Mouse (Mus musculus): Measurements from ENCODE around the gene Tmem170.

The Tmem170 gene

GRCm38 (mm10) chr8:111876355-111876948 is at the start of gene Tmem170:
Tmem170 (minus strand) TSS chr8:111876750.
- DNase-seq (ENCODE audit: low read depth, low spot score): peak; percentile 99

DNA sequence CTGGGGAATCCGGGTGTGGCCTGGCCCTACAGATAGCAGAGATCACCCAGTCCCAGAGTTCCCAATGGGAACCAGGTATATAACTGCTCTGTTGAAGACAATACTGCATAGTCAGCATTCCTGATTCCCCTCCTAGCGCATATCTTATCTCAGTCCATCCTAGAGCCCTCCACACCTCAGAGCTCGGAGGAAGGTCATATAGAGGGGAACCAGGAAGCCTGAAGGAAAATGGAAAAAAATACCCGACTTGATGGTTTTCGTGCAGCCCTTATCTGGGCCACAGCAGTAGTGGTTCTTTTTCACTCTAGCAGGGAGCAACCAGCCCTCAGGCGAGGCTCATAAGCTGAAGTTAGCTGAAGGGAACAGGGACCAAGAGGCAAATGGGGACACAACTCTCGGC is 48.4 kb upstream of the Tmem170 start:
- DNase-seq (ENCODE audit: low read depth, low spot score): no peak

DNA sequence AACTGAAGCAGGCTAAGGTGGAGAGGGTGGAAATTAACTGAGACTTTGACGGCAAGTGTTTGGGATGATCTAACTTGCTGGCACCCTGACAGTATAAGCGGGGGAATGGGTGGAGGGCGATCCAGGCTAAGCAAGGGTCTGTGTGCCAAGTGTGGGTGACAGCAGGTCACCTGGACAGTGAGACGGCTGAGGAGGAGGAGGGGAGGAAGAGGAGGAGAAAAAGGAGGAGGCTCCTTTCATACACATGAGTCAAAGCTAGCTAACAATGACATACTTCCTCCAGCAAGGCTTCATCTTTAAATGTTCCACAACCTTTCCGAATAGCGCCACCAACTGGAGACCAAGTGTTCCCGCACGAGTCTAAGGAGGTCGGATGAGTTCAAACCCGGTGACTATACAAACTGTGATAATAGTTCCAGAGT is 46.8 kb upstream of the Tmem170 start:
- peak; percentile 62 for DNase-seq (ENCODE audit: low read depth, low spot score)

DNA sequence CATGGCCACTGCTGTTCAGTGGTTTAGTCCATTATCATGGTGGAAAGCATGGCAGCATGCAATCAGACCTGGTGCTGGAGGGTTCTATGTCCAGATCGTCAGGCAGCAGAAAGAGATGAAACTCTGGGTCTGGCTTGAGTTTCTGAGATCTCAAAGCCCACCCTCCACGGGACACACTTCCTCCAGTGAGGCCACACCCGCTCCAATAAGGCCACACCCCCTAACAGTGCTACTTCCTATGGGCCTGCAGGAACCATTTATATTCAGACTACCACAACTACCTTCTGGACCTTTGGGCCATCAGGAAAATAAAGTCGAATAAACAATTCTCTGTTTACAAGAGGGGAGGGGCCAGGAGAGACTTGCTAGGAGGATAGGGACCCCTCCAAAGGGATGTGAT is 44.4 kb upstream of the Tmem170 start:
- no peak for DNase-seq (ENCODE audit: low read depth, low spot score)

DNA sequence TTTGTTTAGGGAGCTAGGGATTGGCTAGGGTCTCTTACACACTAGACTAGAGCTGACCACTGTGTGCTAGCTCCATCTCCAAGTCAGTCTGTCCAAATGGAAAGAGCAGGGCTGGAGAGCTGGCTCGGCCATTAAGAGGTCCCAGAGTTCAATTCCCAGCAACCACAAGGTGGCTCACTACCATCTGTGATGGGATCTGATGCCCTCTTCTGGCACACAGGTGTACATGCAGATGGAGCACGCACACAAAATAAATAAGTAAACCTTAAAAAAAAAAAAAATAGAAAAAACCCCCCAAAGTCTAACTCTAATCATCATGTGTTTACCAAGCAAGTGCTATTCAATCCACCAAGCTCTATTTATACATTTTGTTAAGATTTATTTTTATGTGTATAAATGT is 43.1 kb upstream of the Tmem170 start:
- DNase-seq (ENCODE audit: low read depth, low spot score): peak; percentile 33

GRCm38 (mm10) chr8:111912860-111913432 is 36.4 kb upstream of the Tmem170 start:
- DNase-seq (ENCODE audit: low read depth, low spot score): no peak

DNA sequence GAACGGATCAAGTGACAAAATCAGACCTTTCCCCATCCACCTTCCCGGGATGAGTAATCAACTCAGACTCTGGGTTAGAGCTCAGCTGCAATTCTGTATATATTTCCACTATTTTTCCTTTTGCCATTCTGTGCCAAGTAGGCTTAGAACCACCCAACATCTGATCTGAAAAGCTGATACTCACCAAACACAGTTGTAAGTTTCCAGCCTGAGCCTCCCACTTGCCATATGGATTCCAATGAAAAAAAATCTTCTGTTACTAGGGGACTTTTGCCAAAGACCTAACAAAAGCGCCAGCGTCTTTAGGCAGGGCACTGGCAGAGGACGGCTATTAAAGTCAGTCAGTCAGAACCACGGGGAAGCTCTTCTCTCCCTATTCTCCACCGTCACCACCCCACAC is 35.0 kb upstream of the Tmem170 start:
- DNase-seq (ENCODE audit: low read depth, low spot score): no peak

GRCm38 (mm10) chr8:111909621-111910450 is 33.3 kb upstream of the Tmem170 start, which contains the start of gene Chst5:
Chst5 (minus strand) TSS chr8:111910447.
- no peak for DNase-seq (ENCODE audit: low read depth, low spot score)

GRCm38 (mm10) chr8:111905500-111906121 is 29.1 kb upstream of the Tmem170 start:
- DNase-seq (ENCODE audit: low read depth, low spot score): no peak

GRCm38 (mm10) chr8:111902080-111902479 is 25.5 kb upstream of the Tmem170 start:
- DNase-seq (ENCODE audit: low read depth, low spot score): no peak

DNA sequence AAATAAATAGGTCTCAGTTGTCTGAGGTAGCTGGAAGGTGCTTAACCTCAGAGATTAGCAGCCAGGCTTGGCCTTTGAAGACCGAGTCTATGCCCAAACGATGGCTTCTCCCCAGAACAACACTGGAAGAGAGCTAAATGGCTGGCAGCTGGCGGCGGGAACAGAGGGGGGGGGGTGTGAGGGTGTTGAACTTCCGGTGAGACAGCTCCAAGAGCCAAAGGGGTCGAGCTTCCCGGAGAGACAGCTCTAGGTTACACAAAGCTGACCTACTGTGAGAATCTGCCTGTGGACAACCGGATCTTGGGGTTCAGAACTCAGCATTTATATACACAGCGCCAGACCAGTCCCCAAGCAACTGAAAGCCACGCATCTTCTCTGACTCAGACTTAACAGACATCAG is 22.0 kb upstream of the Tmem170 start:
- no peak for DNase-seq (ENCODE audit: low read depth, low spot score)

- DNase-seq (ENCODE audit: low read depth, low spot score): no peak
These were observed 18.4 kb upstream of the Tmem170 start for GRCm38 (mm10) chr8:111894955-111895354.

- DNase-seq (ENCODE audit: low read depth, low spot score): no peak
These were observed 16.1 kb upstream of the Tmem170 start for GRCm38 (mm10) chr8:111892615-111893014.

DNA sequence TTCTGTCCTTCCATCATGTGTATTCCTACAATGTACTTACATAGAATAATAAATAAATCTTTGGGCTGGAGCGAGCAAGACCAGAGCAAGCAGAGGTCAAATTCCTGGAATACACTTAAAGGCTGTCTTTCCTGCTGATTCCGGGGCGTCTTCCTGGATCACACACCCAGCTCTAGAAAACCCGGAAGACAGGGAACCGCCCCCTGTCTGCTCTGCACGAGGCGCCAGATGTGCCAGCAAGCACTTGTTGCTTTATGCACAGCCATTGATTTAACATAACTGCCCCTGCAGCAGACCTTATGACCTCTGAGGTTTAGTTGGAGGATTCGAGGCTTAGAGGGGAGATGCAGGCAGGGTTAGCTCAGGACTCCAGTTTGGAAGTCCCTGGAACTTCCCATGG is 15.4 kb upstream of the Tmem170 start:
- no peak for DNase-seq (ENCODE audit: low read depth, low spot score)

DNA sequence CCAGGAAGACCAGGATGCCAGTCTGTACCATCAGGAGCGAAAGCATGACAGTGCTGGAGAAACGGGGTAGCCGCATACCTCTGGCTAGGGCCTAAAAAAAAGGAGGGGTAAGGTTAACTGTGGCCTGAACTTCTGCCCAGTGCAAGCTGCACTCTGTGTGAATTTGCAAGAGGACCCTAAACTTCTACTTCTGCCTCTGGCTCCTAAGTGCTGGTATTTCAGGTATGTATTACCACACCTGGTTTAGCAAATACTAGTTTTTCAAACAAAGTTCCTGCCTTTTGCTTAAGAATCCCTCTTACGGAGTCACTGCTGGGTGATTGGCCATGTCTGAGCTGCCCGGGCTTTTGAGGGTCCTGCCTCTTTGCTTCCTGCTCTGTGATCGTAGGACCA is 14.4 kb upstream of the Tmem170 start:
- no peak for DNase-seq (ENCODE audit: low read depth, low spot score)

- DNase-seq (ENCODE audit: low read depth, low spot score): no peak
These were observed 13.7 kb upstream of the Tmem170 start for GRCm38 (mm10) chr8:111889931-111890910.

DNA sequence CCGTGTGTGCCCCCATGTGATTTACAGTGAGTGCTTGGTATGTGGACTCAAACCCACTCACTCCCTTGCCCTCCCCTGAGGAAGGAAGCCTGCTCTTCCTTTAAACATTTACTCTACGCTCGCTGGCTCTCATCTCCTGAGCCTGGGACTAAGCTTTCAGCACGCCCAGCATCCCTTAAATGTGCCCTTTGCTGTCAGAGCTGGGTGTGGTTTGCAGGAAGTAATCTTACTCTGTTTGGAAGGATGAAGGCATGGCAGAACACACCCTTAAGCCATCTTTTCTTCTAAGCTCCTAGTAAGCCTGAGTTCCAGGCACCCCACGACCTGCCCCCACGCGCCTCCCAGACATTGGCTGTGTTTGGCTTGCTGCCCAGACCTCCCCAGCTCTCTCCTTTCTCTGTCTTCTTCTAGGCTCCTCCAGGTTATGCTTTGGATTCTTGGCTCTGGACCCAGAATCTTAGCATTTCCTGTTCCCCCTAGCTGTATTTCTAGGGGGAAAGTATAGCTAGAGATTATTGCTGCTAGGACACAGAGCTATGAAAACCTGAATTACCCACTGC is 11.6 kb upstream of the Tmem170 start:
- DNase-seq (ENCODE audit: low read depth, low spot score): no peak

- DNase-seq (ENCODE audit: low read depth, low spot score): no peak
These were observed 10.9 kb upstream of the Tmem170 start for GRCm38 (mm10) chr8:111887479-111887878.

DNA sequence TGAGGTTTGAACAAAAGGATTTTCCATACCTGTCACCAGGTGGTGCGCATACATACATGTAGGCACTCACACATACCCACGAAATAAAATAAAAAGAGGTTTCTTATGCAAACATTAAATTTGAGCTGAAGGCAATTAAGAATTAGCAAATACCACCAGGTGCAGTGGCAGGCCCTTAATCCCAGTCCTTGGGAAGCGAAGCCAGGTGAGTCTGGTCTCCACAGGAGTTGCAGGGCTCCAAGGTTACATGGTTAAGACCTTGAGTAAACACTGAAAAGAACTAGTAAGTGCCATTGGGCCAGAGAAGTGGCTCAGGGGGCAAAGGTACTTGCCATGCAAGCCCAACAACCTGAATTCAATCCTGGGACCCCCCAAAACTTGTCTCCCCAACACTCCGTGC is 7.1 kb upstream of the Tmem170 start:
- no peak for DNase-seq (ENCODE audit: low read depth, low spot score)

- peak; percentile 49 for DNase-seq (ENCODE audit: low read depth, low spot score)
These were observed 5.0 kb upstream of the Tmem170 start for GRCm38 (mm10) chr8:111881591-111881990.

DNA sequence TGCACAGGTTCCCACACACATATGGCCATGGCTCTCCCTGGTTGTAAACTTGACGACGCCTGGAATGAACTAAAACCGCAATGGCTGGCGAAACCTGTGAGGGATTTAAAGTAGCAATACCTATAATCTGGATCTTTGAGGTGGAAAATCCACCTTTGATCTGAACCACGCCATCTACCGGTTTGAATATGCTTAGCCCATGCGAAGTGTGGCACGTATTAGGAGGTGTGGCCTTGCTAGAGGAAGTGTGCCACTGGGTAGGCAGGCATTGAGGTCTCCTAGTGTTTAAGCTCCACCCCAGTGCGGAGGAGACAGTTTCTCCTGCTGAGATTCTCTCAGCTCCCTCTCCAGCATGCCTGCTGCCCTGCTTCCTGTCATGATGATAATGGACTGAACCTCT is 1.2 kb upstream of the Tmem170 start:
- DNase-seq (ENCODE audit: low read depth, low spot score): peak; percentile 61
